Mouse (Mus musculus) layer of hippocampus, postnatal 14 days (tissue): ENCODE results near the gene Ankar. TPM values are rescaled to one million over a fixed set of nuclear protein-coding genes. Genes with fewer than 3 reads are reported as not detected.

Source experiments
- DNase-seq, 2 experiments: peaks; one replicate each; pipeline ENCODE4 v3.0.0; 2021 to 2022; ENCODE audit warnings: low spot score in 2 of 2, mixed read lengths in 1 of 2
- total RNA-seq, 2 experiments: library from RNA; stranded (reverse); gene quantifications; 2 replicates each; pipeline ENCODE4 v1.2.3; 2021

Ankar gene
- total RNA-seq, 2 experiments from 2014 or later, result not detected

GRCm38 (mm10) chr1:72711684-72712083, 11.3 kb upstream of the Ankar start:
- DNase-seq, result peak in 1 of 2 experiments; percentile 22

- DNase-seq, result peak; percentile 97
Measured at GRCm38 (mm10) chr1:72710753-72711653, 10.6 kb upstream of the Ankar start, which contains the start of gene Rpl37a. Gene Rpl37a, plus strand, starts transcription at chr1:72711290.

GRCm38 (mm10) chr1:72707525-72707924, 7.1 kb upstream of the Ankar start:
- no peak for DNase-seq

- DNase-seq, result no peak
Measured at GRCm38 (mm10) chr1:72698651-72699050, 1.7 kb downstream of the Ankar start.

GRCm38 (mm10) chr1:72696256-72696655, 4.1 kb downstream of the Ankar start:
- no peak for DNase-seq

GRCm38 (mm10) chr1:72673070-72673469, 27.3 kb downstream of the Ankar start:
- DNase-seq, result peak; percentile 1 to 6

GRCm38 (mm10) chr1:72640658-72641410, 59.5 kb downstream of the Ankar start:
- peak; percentile 63 to 76 for DNase-seq

- no peak for DNase-seq
Measured at GRCm38 (mm10) chr1:72635221-72635620, 65.2 kb downstream of the Ankar start.

- peak in 1 of 2 experiments; percentile 28 for DNase-seq
Measured at GRCm38 (mm10) chr1:72612172-72612571, 88.2 kb downstream of the Ankar start.

- no peak for DNase-seq
Measured at GRCm38 (mm10) chr1:72609887-72610877, 90.2 kb downstream of the Ankar start.

GRCm38 (mm10) chr1:72609129-72609528, 91.2 kb downstream of the Ankar start:
- no peak for DNase-seq

- no peak for DNase-seq
Measured at GRCm38 (mm10) chr1:72606186-72606673, 94.1 kb downstream of the Ankar start.

- DNase-seq, result no peak
Measured at GRCm38 (mm10) chr1:72602803-72603202, 97.6 kb downstream of the Ankar start.

GRCm38 (mm10) chr1:72602186-72602585, 98.2 kb downstream of the Ankar start:
- DNase-seq, result no peak

- DNase-seq, result no peak
Measured at GRCm38 (mm10) chr1:72601233-72601632, 99.1 kb downstream of the Ankar start.

- no peak for DNase-seq
Measured at GRCm38 (mm10) chr1:72600778-72601177, 99.6 kb downstream of the Ankar start.

GRCm38 (mm10) chr1:72599146-72600101, 101.0 kb downstream of the Ankar start:
- DNase-seq, result no peak

GRCm38 (mm10) chr1:72596231-72596630, 104.1 kb downstream of the Ankar start:
- no peak for DNase-seq

GRCm38 (mm10) chr1:72595686-72596085, 104.7 kb downstream of the Ankar start:
- no peak for DNase-seq
